Mouse (Mus musculus): Measurements from ENCODE around the gene Vmn1r199. TPM values are rescaled to one million over a fixed set of nuclear protein-coding genes. Genes with fewer than 3 reads are reported as not detected.
"Not testable (repeated sequence)": the region's sequence is repeated elsewhere in the genome, so short reads cannot be mapped to it uniquely, and the experiment has no call there.

The Vmn1r199 gene
- polyA plus RNA-seq (2012; rRNA removed) = not detected in 2 replicates

DNA sequence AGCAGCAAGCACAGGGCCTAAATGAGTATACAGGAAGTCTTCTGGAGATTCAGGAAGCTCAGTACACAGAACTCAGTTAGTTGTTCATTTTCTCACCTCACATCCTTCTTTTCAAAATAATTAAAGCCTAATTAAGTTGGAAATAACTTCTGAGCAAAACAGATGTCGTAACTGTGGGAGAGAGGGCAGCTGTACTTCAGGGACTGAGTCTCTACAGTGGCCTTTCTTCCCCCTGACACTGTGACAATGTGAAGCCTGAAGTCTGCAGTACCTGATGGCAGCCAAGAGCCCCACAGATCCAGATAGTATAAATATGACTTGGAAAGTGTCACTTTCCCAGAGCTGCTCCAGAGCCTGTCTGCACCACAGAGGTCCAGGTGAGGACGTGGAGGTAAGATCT, at the start of gene Vmn1r199:
TSS of gene Vmn1r199 (plus strand) at position 301 of the 400 bp plus-strand sequence.
- DNase-seq = no peak
- Histone ChIP-seq H3K4me3 (ENCODE audit: control insufficient read depth, insufficient read depth, low read length) (no peak within 1 kb of the TSS), H3K27me3 (ENCODE audit: control insufficient read depth, insufficient read depth, low read length) (no peaks in the 10 kb centered on the region), H3K27ac (ENCODE audit: control insufficient read depth, insufficient read depth, low read length) (no peak within 1 kb of the TSS), H3K36me3 (ENCODE audit: control insufficient read depth, insufficient read depth, low read length) (no peaks in the 10 kb centered on the region), H3K4me1 (replicated peaks; ENCODE audit: control insufficient read depth, insufficient read depth, low read length) (no peaks in the 10 kb centered on the region)
- 81% methylated on average over 2 of the region's 2 CpGs for WGBS
- TF ChIP-seq CTCF (IDR thresholded peaks at IDR 0.05; ENCODE audit: borderline replicate concordance, control insufficient read depth, extremely low read depth, insufficient read depth, low read length, poor library complexity) (no peak), POLR2A (IDR thresholded peaks at IDR 0.05; ENCODE audit: control insufficient read depth, extremely low read depth, insufficient read depth, low read length, poor library complexity) (no peak)

- H3K4me1 ChIP-seq (replicated peaks; ENCODE audit: control insufficient read depth, insufficient read depth, low read length) = no peaks in the 10 kb centered on the region
- H3K27me3 ChIP-seq (ENCODE audit: control insufficient read depth, insufficient read depth, low read length) = no peaks in the 10 kb centered on the region
- TF ChIP-seq CTCF (IDR thresholded peaks at IDR 0.05; ENCODE audit: borderline replicate concordance, control insufficient read depth, extremely low read depth, insufficient read depth, low read length, poor library complexity) (no peak), POLR2A (IDR thresholded peaks at IDR 0.05; ENCODE audit: control insufficient read depth, extremely low read depth, insufficient read depth, low read length, poor library complexity) (no peak)
- H3K27ac ChIP-seq (ENCODE audit: control insufficient read depth, insufficient read depth, low read length) = no peak overlapping the region
- WGBS = 43% methylated on average over 2 of the region's 2 CpGs
- H3K36me3 ChIP-seq (ENCODE audit: control insufficient read depth, insufficient read depth, low read length) = no peaks in the 10 kb centered on the region
- H3K4me3 ChIP-seq (ENCODE audit: control insufficient read depth, insufficient read depth, low read length) = no peak overlapping the region
- DNase-seq = no peak
These were observed 46.3 kb upstream of the Vmn1r199 start for GRCm38 (mm10) chr13:22333269-22333668.

DNA sequence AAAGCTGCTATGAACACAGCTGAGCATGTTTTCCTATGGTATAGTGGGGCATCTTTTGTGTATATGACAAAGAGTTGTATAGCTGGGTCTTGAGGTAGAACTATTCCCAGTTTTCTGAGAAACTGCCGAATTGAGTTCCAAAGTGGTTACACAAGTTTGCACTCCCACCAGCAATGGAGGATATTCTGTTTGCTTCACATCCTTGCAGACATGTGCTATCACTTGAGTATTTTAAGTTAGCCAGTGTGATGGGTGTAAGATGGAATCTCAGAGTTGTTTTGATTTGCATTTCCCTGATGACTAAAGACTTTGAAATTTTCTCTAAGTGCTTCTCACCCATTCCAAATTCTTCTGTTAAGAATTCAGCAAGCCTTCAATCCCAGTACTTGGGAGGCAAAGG, 44.1 kb upstream of the Vmn1r199 start:
- no peak overlapping the region for H3K27ac ChIP-seq (ENCODE audit: control insufficient read depth, insufficient read depth, low read length)
- WGBS = 86% methylated on average over 1 of the region's 1 CpGs

DNA sequence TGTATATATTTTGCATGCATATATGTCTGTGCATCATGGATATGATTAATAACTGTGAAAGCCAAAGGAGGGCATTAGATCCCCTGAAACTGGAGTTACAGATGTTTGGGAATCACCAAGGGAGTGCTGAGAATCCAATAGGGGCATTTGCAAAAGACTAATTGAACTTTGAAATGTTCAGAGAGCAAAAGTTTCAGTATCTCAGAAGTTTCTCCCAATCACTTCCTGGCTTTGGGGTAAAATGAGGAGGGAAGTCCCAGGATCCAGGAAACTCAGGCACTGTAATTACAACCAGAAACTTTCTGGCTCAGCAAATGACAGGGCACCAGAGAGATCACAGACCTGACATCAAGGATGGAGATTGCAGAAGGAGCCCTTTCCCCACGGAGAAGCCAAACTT, 29.6 kb upstream of the Vmn1r199 start, which contains the start of gene Vmn1r198:
TSS of gene Vmn1r198 (plus strand) at position 301 of the 400 bp plus-strand sequence.
- 42% methylated on average over 1 of the region's 1 CpGs for WGBS
- Histone ChIP-seq H3K27me3 (ENCODE audit: control insufficient read depth, insufficient read depth, low read length) (no peaks in the 10 kb centered on the region), H3K27ac (ENCODE audit: control insufficient read depth, insufficient read depth, low read length) (no peak within 1 kb of the TSS), H3K4me3 (ENCODE audit: control insufficient read depth, insufficient read depth, low read length) (no peak within 1 kb of the TSS), H3K36me3 (ENCODE audit: control insufficient read depth, insufficient read depth, low read length) (no peaks in the 10 kb centered on the region), H3K4me1 (replicated peaks; ENCODE audit: control insufficient read depth, insufficient read depth, low read length) (no peaks in the 10 kb centered on the region)
- no peak for DNase-seq
- no peak for TF ChIP-seq POLR2A (IDR thresholded peaks at IDR 0.05; ENCODE audit: control insufficient read depth, extremely low read depth, insufficient read depth, low read length, poor library complexity)
- TF ChIP-seq CTCF (IDR thresholded peaks at IDR 0.05; ENCODE audit: borderline replicate concordance, control insufficient read depth, extremely low read depth, insufficient read depth, low read length, poor library complexity) = no peak

More for the DNA sequence above, 44.1 kb upstream of the Vmn1r199 start:
- no peak for DNase-seq
- TF ChIP-seq POLR2A (IDR thresholded peaks at IDR 0.05; ENCODE audit: control insufficient read depth, extremely low read depth, insufficient read depth, low read length, poor library complexity) (no peak), CTCF (IDR thresholded peaks at IDR 0.05; ENCODE audit: borderline replicate concordance, control insufficient read depth, extremely low read depth, insufficient read depth, low read length, poor library complexity) (no peak)
- H3K4me3 ChIP-seq (ENCODE audit: control insufficient read depth, insufficient read depth, low read length) = no peak overlapping the region
- no peaks in the 10 kb centered on the region for H3K4me1 ChIP-seq (replicated peaks; ENCODE audit: control insufficient read depth, insufficient read depth, low read length)
- H3K36me3 ChIP-seq (ENCODE audit: control insufficient read depth, insufficient read depth, low read length) = no peaks in the 10 kb centered on the region
- no peaks in the 10 kb centered on the region for H3K27me3 ChIP-seq (ENCODE audit: control insufficient read depth, insufficient read depth, low read length)

DNA sequence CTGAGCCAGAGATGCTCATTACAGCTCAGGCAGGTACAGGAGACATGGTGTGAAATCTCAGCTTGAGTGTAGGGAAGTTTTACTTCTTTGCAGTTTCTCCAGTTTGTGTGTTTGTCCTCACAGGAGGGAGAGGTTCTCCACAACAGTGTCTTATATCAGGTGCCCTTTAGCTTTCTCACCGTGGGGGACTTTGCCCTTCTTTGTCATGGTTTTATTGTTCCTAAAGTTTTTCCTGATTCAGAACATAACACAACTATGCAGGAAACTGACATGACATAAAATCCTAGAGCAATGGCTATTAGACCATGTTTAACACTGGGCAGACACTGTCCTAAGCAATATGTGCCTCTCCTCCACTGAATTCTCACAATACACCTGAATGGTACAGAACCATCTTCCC, 28.8 kb upstream of the Vmn1r199 start:
- TF ChIP-seq POLR2A (IDR thresholded peaks at IDR 0.05; ENCODE audit: control insufficient read depth, extremely low read depth, insufficient read depth, low read length, poor library complexity) (no peak), CTCF (IDR thresholded peaks at IDR 0.05; ENCODE audit: borderline replicate concordance, control insufficient read depth, extremely low read depth, insufficient read depth, low read length, poor library complexity) (no peak)
- Histone ChIP-seq H3K4me3 (ENCODE audit: control insufficient read depth, insufficient read depth, low read length) (no peak overlapping the region), H3K27me3 (ENCODE audit: control insufficient read depth, insufficient read depth, low read length) (no peaks in the 10 kb centered on the region), H3K36me3 (ENCODE audit: control insufficient read depth, insufficient read depth, low read length) (no peaks in the 10 kb centered on the region), H3K4me1 (replicated peaks; ENCODE audit: control insufficient read depth, insufficient read depth, low read length) (no peaks in the 10 kb centered on the region), H3K27ac (ENCODE audit: control insufficient read depth, insufficient read depth, low read length) (no peak overlapping the region)
- DNase-seq = no peak
- 83% methylated on average over 1 of the region's 1 CpGs for WGBS

- not testable (repeated sequence) for H3K4me1 ChIP-seq (replicated peaks; ENCODE audit: control insufficient read depth, insufficient read depth, low read length); H3K36me3 ChIP-seq (ENCODE audit: control insufficient read depth, insufficient read depth, low read length); H3K27ac ChIP-seq (ENCODE audit: control insufficient read depth, insufficient read depth, low read length); H3K27me3 ChIP-seq (ENCODE audit: control insufficient read depth, insufficient read depth, low read length); H3K4me3 ChIP-seq (ENCODE audit: control insufficient read depth, insufficient read depth, low read length); DNase-seq
- 80% methylated on average over 3 of the region's 3 CpGs for WGBS
These were observed 1.5 kb downstream of the Vmn1r199 start for GRCm38 (mm10) chr13:22381128-22381527.

- no peaks in the 10 kb centered on the region for H3K27me3 ChIP-seq (ENCODE audit: control insufficient read depth, insufficient read depth, low read length)
- DNase-seq = no peak
- no peaks in the 10 kb centered on the region for H3K4me1 ChIP-seq (replicated peaks; ENCODE audit: control insufficient read depth, insufficient read depth, low read length)
- H3K27ac ChIP-seq (ENCODE audit: control insufficient read depth, insufficient read depth, low read length) = no peak overlapping the region
- 86% methylated on average over 3 of the region's 3 CpGs for WGBS
- H3K4me3 ChIP-seq (ENCODE audit: control insufficient read depth, insufficient read depth, low read length) = no peak overlapping the region
- no peaks in the 10 kb centered on the region for H3K36me3 ChIP-seq (ENCODE audit: control insufficient read depth, insufficient read depth, low read length)
- TF ChIP-seq POLR2A (IDR thresholded peaks at IDR 0.05; ENCODE audit: control insufficient read depth, extremely low read depth, insufficient read depth, low read length, poor library complexity) (no peak), CTCF (IDR thresholded peaks at IDR 0.05; ENCODE audit: borderline replicate concordance, control insufficient read depth, extremely low read depth, insufficient read depth, low read length, poor library complexity) (no peak)
These were observed 3.8 kb downstream of the Vmn1r199 start for GRCm38 (mm10) chr13:22383401-22383800.
